Mouse (Mus musculus) regulatory T cell (primary cell): Measurements from ENCODE around the gene Dpp10.

Experiments used
- in situ Hi-C: fragments of 300-600 bp; cut with MboI, MseI; formaldehyde crosslinking; loops from one replicate; pipeline ENCODE4 v1.15.1; 2025; ENCODE audit warnings: high pct_unique_total_duplicates

Gene Dpp10

DNA sequence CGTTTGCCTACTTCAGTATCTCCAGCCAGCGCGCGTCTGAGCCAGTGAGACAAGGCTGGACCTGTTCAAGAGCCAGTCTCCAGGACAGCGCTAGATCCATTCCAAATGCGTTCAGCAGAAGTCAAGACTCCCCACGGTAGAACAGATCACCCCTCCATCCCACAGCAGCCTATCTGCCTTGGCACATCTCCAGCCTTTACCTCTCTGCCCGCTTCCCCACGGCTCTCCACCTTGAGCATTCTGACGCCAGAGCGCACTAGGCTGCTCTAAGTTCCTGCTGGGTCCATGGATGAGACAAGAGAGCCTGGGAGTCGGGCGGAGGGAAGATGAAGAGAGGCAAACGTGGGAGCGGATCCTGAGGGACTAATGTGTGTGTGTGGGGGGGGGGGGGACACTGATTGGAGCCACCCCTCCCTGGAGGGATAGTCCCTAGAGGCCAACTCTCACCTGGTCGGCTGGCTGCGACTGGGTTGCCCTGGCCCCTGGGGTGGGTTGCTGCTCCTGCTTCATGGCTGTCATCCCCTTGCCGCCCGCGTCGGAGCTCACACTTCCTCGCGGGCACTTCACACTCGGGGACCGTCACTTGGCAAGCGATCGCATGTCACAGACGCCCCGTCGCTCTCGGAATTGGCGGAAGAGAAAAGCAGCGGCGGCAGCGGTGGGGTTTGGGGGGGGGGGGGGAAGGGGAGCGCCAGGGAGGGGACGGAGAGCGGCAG, at the start of gene Dpp10:
Dpp10 (minus strand) TSS at position 635 of the 716 bp plus-strand sequence.
- in situ Hi-C loops = no loop called here

DNA sequence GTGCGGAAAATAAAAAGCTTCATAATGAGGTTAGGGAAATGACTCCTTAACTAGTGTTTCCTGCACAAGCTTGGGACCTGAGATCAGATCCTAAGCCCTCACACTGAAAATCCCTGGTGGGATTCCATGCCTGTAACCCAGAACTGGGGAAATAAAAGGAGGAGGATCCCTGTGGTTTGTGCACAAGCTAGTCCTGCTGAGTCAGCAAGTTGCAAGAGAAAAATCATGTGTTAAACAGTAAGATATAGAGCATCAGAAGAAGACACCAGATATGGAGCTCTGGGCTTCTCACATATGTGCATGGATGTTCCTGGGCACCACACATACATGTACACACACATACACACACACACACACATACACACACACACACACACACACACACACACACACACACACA, 3.2 kb upstream of the Dpp10 start:
- in situ Hi-C loops = no loop called here

DNA sequence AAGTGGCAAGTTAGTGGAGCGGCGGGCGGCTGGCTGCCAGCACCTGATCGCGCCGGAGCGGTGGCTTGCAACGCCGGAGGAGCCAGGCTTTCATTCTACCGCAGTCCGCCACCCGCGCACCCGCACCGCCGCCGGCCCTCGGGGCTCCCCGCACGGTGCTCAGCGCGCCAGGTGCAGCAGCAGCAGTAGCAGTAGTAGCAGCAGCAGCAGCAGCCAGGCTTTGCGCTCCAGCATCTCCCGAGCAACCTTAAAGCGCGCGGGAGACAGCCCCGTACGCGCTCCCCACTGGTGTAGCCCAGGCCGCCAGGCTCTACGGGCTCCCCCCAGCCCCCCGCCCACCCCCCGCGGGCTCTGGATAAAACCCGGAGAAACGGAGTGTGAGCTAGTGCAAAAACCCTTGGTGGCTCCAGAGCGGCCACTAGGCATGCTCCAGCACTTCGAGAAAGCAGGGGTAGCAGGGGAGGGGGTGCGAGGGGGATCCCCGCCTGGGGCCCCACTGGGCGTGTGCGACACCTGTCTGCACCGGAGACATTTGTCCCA, 472 bp upstream of the Dpp10 start:
- in situ Hi-C loops = no loop called here

DNA sequence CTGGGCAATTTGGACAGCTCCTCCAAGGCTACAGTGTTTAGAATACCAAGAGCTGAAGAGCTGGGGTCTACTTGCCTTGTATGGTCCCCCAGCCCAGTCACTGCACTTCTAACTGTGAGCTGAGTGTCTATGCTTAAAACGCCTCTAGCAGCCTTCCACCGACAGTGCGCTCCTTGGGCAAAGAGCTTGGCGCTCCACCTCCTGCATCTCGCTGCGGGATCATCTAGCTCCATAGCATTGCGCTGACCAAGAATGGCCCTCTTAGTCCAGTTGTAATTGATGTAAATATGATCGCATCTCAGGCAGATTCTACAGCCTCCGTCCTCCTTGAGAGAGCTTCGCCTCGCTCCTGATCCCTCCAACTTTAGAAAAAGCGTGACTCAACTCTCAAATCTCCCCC, 1.2 kb downstream of the Dpp10 start:
- in situ Hi-C loops = no loop called here

DNA sequence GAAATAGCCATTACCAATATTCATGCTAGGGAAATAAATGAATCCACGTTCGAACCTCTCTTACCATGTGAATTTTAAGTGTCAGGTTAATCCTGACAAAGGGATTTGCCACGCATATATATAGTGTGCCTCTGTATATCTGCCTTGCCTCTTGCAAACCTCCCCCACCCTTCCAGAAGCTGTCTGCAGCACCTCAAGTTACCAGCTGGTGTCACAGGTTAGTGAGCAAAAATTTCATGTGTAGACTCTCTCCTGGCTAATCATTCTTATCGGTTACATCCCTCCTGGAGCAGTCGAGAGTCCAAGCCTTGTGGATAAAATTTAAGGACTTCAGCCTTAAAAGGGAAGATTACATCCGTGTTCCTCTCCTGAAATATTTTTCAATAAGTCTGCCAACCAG, 1.9 kb downstream of the Dpp10 start:
- in situ Hi-C loops = no loop called here

DNA sequence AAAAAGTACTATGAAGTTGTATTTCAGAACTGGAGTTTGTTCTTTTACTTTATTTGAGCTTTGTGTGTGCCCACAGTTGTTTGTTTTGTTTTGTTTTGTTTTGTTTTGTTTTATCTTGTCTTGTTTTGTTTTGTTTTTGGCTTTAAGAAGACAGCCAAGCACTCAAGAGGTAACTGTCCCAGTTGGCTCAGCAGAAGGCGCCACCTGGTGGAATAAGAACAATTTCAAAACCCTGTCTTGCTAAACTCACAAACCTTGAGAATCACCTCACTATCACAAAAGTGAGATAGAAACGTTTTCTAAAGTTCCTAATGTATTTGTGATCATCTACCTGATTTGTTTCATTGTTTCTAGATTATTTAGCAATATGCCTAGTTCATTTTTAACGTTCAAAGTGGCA, 3.8 kb downstream of the Dpp10 start:
- in situ Hi-C loops = no loop called here

DNA sequence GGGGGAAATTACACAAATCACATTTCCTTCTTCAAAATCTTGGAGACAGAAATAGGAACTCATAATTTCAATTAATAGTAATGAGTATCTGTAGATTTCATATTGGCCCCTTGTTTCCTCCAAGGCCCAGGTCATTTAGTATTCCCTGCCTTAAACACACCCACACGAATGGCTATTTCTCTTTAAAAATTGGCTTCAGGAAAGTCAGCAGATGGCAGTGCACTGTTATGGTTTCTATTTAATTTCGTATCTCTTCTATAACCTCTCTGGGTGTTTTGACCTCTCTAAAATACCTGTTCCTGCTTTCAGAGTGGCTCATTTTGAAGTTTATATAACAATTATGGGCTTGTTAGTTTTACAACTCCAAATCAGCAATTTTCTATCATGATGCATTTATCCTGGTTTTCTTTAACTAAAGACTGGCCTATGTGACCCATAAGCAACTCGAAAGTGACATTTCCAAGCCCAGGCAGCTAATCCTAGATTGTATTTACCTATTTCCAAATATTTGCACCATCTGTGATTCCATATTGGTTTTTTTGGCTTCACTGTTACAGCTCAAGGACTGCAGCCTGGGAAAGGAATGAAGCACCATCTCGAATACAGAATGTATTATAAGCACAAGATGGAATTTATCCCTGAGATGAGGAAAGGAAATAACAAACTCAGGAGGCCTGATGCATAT, 9.9 kb downstream of the Dpp10 start:
- in situ Hi-C loops = no loop called here

DNA sequence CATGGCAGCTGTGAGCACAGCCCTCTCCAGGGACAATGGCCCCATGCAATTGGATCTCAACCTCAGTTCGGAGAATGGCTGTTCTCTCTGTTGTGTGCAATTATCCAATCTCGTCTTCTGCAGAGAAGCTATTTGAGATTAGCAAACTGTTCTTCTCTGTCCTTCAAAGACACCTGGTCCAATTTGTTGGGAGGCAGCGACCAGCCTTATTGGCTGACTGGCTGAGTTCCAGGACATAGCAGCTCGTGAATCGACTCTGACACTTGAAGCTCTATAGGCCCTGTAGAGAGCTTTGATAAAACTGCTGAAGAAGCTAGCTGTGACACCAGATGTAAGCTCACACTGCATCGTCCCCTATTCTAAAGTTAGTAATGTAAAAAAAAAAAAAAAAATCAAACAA, 12.7 kb downstream of the Dpp10 start:
- in situ Hi-C loops = no loop called here

DNA sequence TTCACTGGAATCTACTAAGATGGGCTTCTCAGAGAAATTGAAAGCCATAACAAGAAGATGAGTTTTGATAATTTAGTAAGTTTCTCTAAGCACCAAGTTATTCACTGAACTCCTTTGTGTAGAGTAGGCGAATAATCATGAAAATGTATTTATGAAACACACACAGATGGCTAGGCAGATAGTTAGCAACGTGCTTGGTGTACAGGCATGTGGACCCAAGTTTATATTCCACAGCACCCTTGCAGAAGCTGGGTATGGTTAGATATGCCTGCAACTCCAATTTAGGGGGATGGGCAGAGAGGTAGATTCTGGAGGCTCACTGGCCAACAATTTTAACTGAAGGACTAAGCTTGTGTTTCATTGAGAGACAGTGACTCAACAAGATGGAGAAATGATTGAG, 13.4 kb downstream of the Dpp10 start:
- in situ Hi-C loops = no loop called here

DNA sequence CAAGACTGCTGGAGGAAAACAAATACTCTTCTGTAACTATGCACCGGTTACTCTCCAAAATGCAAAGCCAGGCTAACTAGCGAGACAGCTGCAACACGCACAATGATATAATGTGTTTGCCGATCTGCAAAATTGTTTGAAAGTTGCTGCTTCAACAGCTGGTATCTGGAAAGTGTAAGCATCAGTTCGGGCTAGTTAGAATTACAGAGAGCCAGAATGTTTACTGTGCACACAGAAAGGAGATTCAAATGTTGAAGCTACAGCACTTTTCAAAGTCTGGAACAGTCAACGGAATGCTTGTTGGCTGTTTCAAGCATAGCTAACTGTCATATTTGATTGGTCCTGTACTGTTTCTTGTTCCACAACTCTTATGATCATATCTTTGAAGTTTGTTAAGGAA, 42.6 kb downstream of the Dpp10 start:
- in situ Hi-C loops = no loop called here

DNA sequence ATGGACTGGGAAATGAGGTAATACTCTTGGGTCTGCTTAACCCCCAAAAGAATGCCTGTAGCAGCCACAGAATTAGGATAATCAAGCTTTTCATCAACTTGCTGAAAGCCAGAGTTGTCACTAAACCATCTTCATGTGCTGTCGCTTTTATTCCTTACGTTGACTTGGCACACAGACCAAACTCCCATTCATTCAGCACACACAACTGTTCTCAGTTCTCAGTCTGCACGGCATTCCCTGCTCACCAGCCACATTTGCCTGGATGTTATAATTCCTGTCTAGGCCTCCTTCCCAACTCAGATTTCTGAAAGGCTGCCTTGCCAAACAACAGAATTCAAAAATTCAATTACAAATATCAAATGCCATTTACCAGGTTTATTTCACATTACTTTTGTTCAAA, 49.6 kb downstream of the Dpp10 start:
- in situ Hi-C loops = no loop called here

DNA sequence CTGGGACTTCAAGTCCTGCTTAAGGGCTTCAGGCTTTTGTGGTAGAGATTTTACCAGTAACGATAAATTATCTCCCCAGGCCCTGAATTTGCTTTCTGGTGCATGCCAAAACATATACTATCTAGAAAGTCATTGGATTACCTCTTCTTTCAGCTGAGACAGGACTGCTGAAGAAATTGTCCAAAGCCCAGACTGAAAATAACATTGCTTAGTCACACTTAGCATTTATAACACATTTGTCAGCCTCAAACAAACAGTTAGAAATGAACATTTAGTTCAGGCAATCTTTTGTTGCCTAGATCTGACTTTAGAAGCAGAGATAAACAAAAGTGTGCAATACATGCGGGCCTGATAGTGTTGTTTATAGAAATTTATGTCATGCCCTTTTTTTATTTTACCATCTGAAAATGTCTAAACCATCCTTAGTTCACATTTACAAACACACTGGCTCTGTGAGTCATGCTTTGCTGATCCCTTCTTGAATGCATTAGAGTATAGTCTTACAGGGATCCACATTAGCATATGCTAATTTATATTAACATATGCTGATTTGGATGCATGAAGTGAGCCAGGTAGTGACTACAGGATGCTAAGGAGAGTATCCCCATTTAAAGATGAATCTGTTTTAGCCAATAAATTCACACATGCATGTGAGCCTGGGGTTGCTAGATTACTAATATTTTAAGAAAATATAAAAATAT, 59.9 kb downstream of the Dpp10 start:
- in situ Hi-C loops = no loop called here

DNA sequence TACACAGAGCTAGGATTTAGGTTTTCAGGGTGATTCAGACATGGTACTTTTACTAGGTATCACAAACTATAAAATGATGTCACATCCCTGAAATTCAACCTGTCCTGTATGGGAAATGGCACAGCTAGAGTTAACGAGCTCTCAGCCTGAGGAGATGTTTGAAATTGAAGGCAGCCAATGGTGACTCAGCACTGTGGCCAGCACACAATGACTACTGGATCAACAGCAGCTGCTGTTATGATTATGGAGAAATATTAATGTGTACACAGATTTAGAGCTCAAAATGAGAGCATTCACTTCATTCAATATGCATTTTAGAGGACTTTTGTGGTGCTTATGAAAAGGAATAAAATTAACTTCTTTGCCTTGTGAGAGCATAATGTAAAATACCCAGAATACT, 66.8 kb downstream of the Dpp10 start:
- in situ Hi-C loops = no loop called here

DNA sequence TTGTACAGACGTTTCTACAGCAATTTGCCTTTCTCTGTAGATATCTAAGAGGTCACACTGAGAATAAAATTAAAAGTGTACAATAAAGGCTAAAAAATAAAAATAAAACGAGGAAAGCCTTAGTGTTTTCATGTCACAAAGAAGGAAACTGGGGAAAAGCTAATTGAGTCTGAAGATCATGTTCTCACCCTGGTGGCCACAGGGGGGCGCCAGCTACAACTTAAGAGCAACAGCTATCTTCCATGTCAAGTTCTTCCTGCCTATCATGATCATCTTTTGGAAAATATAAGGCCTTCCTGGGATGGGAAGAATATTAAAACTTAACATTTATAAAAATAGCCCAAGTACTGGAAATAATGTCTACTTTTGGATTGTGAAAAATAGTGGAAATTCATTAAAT, 70.7 kb downstream of the Dpp10 start:
- in situ Hi-C loops = no loop called here

DNA sequence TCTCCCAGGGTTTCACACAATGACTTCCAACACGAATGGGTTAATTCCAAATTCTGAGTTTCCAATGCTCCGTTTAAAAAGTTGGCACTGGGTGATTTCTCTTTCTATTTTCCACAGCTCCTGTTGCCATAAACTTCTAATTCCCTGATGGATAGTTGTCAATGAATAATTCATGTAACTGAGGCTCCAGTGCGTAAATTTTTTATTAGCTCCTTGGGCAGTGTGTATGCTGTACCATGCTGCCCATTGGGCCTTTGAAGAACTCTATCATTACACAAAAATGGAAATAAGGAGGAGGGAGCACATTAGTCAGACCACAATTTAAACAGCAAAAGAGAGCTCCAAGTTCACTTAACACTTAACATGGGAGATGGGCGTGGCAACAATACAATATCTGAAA, 99.2 kb downstream of the Dpp10 start:
- in situ Hi-C loops = no loop called here

DNA sequence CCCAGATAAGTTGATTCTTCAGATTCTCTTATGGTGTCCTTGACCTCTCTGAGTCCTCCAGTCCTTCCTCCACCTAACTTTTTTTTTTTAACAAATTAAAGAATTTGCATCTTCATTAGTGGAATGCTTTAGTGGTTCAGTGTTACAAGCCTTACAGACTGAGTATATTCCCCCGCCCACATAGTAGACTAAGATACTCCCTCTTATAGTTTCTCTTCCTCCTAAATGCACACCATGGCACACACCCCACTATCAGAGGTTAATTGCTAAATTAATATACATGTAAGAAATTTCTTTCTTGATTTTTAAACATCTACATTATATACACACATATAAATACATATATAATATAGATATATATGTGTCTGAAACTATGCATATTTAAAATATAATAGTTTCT, 104.5 kb downstream of the Dpp10 start:
- in situ Hi-C loops = no loop called here

DNA sequence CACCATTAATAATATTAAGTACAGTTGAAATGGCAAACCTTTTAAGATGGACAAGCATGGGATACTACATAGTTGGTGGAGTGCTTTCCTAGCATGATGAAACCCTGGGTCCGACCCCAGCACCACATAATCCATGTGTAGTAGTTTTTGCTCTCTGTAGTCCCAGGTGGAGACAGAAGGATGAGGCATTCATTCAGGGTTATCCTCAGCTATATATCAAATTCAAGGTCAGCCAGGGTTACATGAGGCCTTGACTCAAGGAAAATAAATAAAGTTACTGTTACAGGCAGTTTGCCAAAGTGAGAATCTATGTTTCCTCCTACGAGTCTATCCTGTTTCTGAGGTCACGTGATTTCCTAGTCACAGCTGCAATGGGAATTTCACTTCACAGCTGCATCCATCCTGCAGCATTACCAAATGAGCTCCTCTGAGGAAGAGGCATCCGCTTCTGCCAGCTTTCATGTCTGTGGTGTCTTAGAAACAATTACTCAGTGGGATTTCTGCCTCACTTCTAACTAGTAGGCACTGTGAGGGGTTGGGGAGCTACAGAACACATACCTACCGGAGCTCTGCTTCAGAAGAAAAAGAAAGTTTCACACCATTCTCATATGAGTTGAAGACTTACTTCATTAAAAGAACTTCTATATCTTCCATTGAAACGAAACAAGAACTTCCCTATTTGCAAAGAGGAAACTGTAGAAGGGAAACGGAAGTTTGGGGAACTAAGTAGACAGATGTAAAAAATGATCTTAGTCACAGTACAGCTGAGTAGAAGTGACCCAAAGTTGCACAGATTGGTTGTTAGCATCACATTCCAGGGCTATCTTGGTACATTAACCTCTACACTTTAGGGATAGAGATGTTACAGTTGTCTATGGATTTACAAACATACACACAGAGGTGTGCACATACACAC, 111.3 kb downstream of the Dpp10 start:
- in situ Hi-C loops = no loop called here

DNA sequence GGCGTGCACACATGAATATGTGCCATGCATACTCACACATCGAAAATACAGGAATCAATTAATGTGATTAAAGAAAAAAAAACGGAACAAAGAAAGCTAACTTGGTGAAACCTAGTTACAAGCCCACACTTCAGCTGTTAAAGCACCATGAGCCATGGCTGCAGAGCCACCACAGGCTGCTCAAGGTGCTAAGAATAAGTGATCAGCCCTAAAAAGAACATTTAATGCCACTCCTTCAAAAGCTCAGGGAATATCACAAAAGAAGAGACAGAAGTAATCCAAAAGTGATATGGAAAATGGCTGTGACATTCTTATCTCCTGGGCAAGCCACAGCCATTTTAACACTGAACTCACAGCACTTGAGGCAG, 117.4 kb downstream of the Dpp10 start:
- in situ Hi-C loops = no loop called here

DNA sequence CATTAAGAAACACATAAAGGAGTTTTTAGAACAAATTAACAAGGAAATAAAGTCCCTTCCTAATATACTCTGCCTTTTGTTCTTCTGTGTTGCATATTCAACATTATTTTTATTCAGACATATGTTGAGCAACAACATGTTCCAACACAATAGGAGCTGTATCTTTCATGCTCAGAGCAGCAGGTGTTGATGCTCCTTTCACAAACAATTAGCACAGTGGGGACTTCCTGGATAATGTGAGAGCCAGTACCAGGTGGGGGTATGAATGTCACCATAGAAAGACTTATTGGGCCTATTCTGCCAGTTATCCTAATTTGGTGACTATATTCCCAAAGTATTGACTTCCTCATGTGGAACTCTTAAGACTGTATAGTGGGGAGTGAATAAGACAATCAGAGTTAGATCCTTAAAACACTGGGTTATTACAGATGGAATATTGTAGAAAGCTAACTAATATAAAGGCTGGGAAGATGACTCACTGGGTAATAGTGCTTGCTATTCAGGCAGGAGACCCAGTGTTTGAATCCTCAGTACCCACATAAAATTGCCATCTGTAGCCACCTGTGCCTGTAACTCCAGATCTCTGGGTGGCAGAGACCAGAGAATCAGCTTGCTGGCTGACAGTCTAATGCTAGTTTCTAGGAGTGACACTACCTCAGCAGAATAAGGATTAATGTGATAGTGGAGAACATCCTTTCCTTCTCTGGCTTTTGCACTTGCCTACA, 117.9 kb downstream of the Dpp10 start:
- in situ Hi-C loops = no loop called here

DNA sequence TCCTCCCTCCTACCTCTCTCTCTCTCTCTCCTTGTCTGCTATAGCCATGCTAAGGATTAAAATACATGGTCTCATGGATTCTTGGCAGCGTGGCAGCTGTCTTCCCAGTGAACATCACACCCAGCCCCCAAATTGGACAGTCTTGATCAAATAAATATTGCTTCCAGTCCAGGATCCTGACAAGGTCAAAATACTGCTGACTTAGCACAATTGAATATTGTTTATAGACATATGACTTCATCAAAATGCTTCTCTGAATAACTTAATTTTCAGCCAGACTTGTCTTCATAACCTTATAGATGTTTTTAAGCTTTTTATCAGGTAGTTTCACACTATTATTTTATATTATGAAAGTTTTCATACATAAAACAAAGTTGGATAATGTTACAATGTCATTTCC, 120.5 kb downstream of the Dpp10 start:
- in situ Hi-C loops = no loop called here

DNA sequence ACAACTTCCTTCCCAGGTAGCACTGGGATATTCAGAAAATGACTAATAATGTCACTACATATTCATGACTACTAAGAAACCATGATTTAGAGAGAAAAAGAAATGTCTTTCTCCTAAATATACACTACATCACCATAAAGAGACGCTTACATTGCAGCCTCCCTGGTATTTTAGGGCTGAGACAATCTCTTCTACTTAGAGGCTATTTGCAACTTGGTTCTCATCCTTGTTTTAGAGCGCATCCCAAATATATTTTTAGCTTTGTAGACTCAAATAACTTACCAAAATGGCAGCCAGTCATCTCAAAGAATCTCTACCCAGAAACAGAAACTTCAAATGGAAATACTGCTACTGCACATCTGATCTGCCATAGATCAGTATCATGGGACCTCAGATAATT, 121.5 kb downstream of the Dpp10 start:
- in situ Hi-C loops = no loop called here
